Mouse (Mus musculus): ENCODE results near the gene Psmd5.

DNA sequence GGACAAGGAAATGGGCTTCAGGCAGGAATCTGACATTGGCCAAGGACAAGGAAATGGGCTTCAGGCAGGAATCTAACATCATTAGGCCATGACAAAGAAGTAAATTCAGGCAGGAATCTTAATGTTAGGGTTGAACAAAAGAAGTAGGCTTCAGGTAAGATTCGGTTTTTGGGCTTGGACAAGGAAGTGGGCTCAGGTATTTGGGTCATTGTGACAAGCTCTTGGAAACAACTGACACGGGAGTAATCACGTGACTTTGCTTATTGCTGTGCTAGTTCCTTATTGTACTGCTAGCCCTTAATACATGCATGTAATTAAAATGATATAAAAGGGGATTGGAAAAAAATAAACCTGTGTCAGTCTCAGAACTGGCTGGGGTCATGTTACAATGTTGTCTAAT is 39.1 kb downstream of the Psmd5 start:
- no peak for TF ChIP-seq POLR2A (IDR thresholded peaks at IDR 0.05; ENCODE audit: low read depth, low read length)
- no peak for TF ChIP-seq CTCF (IDR thresholded peaks at IDR 0.05; ENCODE audit: extremely low read depth, insufficient read depth, insufficient read length, insufficient replicate concordance)
